Mouse (Mus musculus) layer of hippocampus, adult 18-20 months (tissue): ENCODE measurements around the gene Rcc1l. TPM values are rescaled to one million over a fixed set of nuclear protein-coding genes. Genes with fewer than 3 reads are reported as not detected.

Source experiments
- DNase-seq, 2 experiments: peaks; one replicate each; pipeline ENCODE4 v3.0.0; 2022; ENCODE audit warnings: low spot score in 2 of 2
- long read RNA-seq: library from polyadenylated mRNA; stranded (forward); transcript quantifications from one replicate; pipeline ENCODE4 v2.0.0, GENCODE M21; 2021
- total RNA-seq, 2 experiments: library from RNA; stranded (reverse); gene quantifications; 2 replicates each; pipeline ENCODE4 v1.2.3; 2021

Gene Rcc1l
- total RNA-seq: 10 to 100 TPM; 13.7 to 14.4 TPM
- long read RNA-seq, transcript Rcc1l-201 (11 exons, 2,321 nt): major isoform, 20 of 24 reads
- long read RNA-seq, partial matches to known transcripts: 0 of 24 reads
- long read RNA-seq, other reads (novel, unspliced or antisense): 4 of 24 reads

DNA sequence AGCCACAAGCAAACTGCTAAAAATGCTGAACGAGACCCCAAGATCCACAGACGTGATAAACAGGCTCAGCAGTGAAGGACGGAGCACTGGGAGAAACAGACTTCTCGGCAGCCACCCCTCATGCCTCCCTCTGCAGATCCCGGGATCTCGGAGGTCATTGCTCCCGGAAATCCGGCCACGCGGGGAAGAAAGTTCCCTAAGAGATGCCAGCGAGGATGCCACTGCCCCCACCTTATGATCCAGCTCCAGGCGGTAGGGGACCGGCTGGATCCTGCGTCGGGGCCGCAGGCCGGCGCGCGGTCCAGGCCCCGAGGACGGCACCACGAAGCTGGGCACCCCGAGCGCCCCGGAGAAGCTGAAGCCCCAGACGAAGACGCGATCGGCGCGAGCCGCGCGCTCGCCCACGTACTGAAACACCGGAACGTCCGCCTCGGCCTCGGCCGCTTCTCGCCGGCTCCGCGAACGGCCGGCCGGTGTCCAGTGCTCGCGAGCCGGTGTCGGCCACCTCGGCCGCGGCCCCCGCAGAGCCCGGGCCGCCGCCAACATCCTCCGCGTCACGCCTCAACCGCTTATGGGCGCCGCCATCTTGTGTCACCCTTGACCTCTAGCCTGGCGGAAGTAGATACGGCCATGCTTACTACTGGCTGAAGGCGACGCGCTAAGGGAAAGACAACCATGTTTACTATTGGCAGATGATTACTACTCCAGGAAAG lies at the start of gene Rcc1l:
Gene Rcc1l, minus strand, starts transcription at position 606 of the 713 bp plus-strand sequence.
- peak; percentile 74 to 93 for DNase-seq

DNA sequence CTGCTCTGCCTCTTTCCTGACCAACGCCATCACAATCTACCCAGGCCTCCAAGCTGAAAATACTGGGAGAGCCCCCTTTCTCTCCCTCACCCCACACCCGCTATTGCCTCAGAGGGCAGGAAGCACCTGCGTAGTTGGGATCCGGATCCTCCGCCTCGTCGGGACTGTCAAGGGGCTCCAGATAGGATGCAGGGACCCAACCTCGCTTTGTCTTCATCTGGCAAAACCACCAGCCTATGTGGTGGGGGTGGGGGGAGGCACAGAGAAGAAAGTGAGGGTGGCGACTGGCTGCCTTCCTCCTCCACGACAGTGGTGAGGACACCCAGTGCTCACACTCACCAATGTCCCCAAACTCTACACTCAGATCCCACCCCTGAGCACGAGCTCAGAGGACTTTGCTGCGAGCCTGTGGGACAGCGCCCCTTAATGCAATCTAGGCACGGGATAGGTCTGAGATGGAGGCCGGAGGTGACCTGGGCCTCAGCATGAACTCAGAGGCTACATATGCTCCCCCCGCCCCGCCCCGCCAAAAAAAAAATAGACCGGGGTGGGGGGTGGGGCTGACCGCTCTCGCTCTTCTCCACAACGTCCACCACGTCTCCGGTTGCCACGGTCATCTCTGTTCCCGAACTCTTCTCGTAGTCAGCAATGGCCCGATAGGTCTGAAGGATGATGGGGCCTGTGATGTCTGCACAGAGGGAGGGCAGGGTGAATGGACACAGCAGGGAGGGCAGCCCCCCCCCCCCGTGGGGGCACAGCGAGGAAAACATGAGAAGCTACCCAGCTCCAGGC lies 48.7 kb upstream of the Rcc1l start:
- DNase-seq: no peak

DNA sequence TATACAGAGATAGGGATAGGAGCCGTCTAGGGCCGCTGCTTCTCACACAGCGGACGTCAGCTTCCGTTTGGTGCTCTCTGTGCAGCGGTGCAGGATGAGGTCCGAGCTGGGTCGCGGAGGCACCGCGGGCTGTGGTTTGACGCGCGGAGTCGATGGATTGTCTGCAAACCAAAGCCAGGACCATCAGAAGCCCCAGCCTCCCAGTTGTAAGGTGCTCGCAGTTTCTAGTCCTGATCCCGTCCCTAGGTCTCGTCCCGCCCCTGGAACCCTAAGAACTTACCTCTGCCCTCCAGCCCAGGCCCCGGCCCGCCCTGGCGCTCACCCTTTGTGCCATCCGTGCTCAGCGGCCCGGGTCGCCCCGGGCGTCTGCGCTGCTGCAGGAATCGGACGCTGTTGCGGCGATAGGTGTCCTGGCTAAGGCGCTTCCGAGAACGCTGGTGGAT lies 45.2 kb upstream of the Rcc1l start:
- DNase-seq: no peak

DNA sequence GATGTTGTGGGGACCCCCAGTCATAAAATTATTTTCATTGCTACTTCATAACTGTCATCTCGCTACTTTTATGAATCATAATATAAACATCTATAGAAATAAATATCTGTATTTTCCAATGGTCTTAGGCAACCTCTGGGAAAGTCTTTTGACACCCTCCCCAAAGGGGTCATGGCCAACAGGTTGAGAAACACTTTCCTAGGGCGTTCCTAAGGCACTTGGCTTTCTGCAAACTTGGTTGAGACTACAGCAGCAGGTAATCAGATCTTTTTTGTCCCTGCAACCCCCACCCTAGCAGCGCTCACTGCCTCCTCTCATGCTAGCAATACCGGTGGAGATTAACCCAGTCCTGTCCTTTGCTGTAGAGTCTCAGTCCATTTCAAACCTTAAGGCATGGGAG lies 44.7 kb upstream of the Rcc1l start:
- DNase-seq: no peak

GRCm38 (mm10) chr5:134217900-134218299 lies 41.3 kb upstream of the Rcc1l start:
- no peak for DNase-seq

- DNase-seq: no peak
Measured at GRCm38 (mm10) chr5:134214021-134214806, 37.6 kb upstream of the Rcc1l start.

DNA sequence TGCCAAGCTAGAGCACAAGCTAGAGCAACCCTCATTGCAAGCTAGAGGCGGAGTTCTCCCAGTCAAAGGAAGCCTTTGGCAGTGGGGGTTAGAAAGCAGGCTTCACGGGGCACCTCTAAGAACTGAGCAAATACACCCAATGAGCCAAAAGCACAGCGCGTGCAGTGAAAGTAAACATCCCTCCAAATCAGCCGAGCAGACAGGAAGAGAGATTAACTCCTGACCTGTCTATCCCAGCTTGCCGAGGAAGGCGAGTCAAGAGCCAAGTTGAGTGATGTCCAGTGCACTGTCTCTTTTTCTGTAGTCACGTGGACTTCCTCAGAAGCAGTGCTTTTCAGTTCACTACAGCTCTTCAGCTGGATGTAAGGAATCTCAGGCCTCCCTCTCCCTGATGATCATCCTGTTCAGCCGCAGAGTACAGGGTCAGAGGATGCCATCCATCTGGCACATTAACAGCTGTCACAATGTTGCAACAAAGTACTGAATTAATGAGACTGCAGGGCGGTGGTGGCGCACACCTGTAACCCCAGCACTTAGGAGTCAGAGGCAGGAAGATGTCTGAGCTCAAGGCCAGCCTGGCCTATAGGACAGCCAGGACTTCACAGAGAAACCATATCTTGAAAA lies 33.5 kb upstream of the Rcc1l start:
- DNase-seq: no peak

- DNase-seq: no peak
Measured at GRCm38 (mm10) chr5:134206721-134207120, 30.1 kb upstream of the Rcc1l start.

DNA sequence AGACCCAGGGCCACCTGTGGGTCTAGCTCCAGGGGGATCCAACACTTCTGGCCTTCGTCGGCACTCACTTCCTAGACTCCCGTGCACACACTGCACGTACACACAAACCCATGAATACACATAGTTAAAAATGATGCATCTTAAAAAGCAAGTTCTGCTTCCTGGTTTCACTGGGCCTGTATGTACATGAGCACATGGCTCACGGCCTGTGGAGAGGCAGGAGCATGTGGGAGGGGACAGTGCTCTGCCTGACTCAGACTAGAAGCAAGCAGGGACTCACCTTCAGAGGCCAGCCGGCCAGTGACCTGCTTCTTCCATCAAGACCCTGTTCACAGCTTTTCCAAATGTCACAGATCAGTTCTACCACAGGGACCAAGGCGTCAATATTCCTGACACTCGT lies 17.1 kb upstream of the Rcc1l start:
- DNase-seq: no peak

DNA sequence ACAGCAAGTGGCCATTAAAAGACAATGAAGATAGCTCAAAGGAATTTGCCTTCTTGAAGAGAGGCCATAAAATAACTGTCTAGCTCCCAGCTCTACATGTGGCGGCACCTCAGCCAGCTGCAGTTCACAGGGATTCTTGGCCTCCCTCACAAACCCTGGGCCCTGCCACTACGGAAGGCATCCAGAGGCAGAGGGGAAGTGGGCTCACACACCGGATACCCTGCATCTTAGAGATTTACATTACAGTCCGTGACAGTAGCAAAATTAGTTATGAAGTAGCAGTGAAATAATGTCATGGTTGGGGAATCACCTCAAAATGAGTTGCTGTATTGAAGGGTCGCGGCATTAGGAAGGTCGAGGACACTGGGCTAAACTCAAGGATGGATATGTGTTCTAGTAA lies 12.0 kb upstream of the Rcc1l start:
- DNase-seq: no peak

- DNase-seq: peak in 1 of 2 experiments; percentile 67
Measured at GRCm38 (mm10) chr5:134186961-134187731, 10.6 kb upstream of the Rcc1l start.

- no peak for DNase-seq
Measured at GRCm38 (mm10) chr5:134186059-134186458, 9.5 kb upstream of the Rcc1l start.

DNA sequence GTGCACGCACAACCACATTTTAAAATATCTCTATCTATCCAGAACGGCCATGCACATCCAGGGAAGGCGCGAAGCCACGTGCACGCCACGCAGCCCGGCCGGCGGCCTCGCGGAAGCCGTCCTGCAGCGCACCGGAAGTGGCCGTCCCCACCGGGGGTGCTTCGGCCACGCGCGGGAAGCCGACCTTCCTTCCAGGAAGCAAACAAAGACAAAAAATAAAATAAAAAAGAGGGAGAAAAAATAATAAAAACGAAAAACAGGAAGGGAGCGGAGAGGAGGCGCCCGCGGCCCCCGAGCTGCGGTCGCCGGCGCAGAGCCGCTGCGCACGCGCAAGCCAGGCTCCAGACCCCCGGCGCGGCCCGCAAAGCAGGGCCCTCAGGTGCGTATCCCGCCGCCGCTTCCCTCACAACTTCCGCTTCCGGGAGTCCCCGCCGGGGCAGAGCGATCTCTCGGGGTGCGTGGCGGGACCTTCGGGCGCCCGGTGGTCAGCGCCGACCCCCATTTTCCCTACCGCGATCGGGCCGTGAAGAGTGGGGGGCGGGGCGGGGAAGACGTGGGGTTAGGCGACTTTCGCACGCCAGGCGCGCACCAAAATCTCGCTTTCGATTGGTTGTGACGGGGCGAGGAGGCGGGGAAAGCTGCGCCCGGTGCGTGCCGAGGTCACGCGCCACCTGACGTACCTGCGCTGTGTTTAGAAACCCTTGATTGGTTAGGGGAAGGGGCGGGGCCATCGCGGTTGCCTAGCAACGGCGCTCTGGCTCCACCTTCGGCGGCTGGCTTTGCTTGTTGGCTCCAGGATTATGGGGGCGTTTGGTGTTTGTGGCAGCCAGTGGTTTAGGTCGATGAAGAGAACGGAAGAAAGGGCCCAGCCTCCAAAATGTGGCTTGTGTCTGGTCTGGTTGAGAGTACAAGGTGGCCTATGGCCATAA lies 7.6 kb upstream of the Rcc1l start, which contains the start of gene Gtf2ird2:
Gene Gtf2ird2, plus strand, starts transcription at position 140 of the 929 bp plus-strand sequence.
- peak; percentile 98 to 99 for DNase-seq

- no peak for DNase-seq
Measured at GRCm38 (mm10) chr5:134183162-134183561, 6.6 kb upstream of the Rcc1l start.

DNA sequence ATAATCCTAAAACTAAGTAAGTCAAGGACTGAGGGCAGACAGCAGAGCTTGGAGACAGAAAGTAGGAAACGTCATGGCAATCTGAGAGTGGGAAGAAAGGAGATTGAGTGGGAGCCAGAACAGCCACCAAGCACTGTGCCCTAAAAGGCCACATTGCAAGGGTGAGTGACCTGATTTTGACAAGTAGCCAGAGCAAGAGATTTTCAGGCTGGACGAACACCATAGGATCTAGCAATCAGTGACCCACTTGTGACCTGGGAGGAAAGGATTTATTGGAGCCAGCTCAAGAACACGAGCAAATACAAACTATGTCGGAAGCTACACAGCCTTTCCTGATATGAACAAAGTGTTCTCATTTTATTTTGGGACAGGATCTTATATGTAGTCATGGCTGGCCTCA lies 6.2 kb upstream of the Rcc1l start:
- DNase-seq: no peak

DNA sequence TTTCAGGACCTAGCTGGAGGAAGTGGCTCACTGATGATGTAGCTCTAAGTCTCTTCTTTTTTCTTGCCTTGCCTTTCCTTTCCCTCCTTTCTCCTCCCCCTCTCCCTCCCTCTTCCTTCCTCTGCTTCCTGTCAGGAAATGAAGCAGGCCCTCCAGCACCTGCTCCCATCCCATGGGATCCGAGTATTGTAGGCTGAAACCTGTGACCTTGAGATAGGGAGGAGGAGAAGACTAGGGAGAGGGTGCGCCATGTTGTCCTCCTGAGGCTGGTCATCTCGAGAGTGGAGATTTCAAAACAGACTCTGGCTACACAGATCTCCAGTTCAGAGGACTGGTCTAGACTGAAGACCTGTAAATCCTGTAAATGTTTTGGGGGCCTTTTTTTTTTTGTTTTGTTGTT lies 5.6 kb upstream of the Rcc1l start:
- no peak for DNase-seq

DNA sequence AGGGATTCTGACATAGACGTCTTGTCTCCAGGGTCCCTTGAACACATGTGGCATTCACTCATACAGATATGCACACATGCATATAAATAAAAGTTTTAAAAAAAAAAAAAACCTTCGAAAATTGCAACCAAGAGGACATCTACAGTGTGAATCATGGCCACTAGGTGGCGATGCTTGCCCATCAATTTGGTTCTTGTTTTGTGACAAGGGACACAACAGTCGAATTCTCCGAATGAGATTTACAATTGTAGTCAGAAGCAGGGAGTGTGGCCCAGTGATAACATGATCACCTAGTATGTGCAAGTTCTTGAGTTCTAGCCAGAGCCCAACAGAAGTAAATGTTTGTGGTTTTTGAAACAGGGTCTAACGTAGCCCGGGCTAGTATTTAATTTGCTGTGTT lies 3.3 kb upstream of the Rcc1l start:
- peak; percentile 59 to 92 for DNase-seq

GRCm38 (mm10) chr5:134178536-134178935 lies 2.0 kb upstream of the Rcc1l start:
- DNase-seq: no peak

DNA sequence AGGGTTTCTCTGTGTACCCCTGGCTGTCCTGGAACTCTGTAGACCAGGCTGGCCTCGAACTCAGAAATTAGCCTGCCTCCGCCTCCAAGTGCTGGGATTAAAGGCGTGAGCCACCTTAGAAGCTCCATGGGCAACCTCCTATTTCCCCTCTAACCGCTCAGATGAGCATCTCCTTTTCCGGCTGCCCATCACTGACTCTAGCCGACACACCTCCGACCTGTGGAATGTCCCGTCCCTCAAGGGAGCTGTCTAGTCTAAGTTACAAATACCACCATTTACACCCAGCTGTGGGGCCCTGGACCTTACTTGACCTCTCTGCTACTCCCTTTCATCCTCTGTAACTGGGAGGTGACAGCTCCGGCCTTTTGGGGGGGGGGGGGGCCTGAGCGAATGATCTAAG lies 878 bp downstream of the Rcc1l start:
- DNase-seq: no peak
